Mouse (Mus musculus) bone marrow, adult 2 months (tissue): ENCODE measurements around the gene Rps9.

Experiments
- CTCF ChIP-seq: fragments of 200-500 bp; IDR thresholded peaks from 2 replicates; pipeline ENCODE4 v1.5.1; 2011; ENCODE audit warnings: low read length, control low read depth; ENCODE audit not compliant: control insufficient read depth, insufficient read depth
- POLR2A ChIP-seq: fragments of 200-500 bp; IDR thresholded peaks from 2 replicates; pipeline ENCODE4 v1.6.1; 2011; ENCODE audit warnings: low read depth, mild to moderate bottlenecking, control low read depth, low read length, borderline replicate concordance; ENCODE audit not compliant: control insufficient read depth

DNA sequence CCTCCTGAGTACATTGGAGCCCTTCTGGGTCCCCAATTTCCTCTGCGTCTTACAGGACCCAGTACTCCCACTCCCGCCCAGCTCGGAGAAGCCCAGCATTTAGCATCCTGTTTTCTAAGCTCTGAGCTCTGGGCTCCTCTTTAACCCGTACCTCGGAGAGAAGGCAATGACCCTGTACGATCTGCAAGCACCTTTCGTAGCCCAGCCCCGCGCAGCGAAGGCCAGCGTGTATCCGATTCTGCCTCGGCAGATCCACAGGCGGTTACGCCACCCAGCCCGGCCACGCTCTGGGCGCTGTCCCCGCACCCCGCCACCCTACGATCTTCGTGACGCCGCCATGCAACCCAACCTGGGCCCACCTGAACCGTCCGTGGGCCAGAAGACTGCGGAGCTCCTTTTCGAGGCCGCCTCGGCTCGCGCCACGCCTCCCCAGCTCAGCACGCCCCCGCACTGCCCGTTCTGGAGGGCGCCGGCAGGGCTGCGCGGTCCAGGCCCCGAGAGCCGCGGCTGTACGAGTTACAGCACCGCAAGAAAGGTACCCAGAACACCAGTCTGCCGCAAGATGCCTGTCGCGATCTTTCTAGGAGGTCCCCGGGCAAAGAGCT lies 11.3 kb upstream of the Rps9 start, which contains the start of gene Tsen34:
- peak; percentile 52; the same call in 1 of the 2 replicates for TF ChIP-seq POLR2A
- TF ChIP-seq CTCF, result 0 out of 2 replicates have a peak, but pooled peaks have one; percentile 23
